Mouse (Mus musculus): ENCODE results near the gene Tfdp2.

Tfdp2 gene

GRCm38 (mm10) chr9:96230271-96230670 is 34.2 kb downstream of the Tfdp2 start:
- DNase-seq: no peak

- DNase-seq: no peak
Observed at GRCm38 (mm10) chr9:96235477-96235876, 39.4 kb downstream of the Tfdp2 start.

- DNase-seq: no peak
Observed at GRCm38 (mm10) chr9:96237391-96237790, 41.3 kb downstream of the Tfdp2 start.

GRCm38 (mm10) chr9:96238286-96238685 is 42.2 kb downstream of the Tfdp2 start:
- no peak for DNase-seq

- no peak for DNase-seq
Observed at GRCm38 (mm10) chr9:96241134-96242097, 45.3 kb downstream of the Tfdp2 start.

- no peak for DNase-seq
Observed at GRCm38 (mm10) chr9:96243915-96244314, 47.8 kb downstream of the Tfdp2 start.

- DNase-seq: no peak
Observed at GRCm38 (mm10) chr9:96254812-96255211, 58.7 kb downstream of the Tfdp2 start.

- DNase-seq: peak in 1 of 2 experiments; percentile 12
Observed at GRCm38 (mm10) chr9:96258478-96258877, 62.4 kb downstream of the Tfdp2 start.

- peak; percentile 19 to 41 for DNase-seq
Observed at GRCm38 (mm10) chr9:96259017-96259512, 63.0 kb downstream of the Tfdp2 start.

GRCm38 (mm10) chr9:96259753-96260520 is 63.9 kb downstream of the Tfdp2 start:
- peak; percentile 24 to 43 for DNase-seq

- no peak for DNase-seq
Observed at GRCm38 (mm10) chr9:96261101-96261500, 65.0 kb downstream of the Tfdp2 start.

GRCm38 (mm10) chr9:96261980-96262379 is 65.9 kb downstream of the Tfdp2 start:
- DNase-seq: no peak

- DNase-seq: no peak
Observed at GRCm38 (mm10) chr9:96266793-96267558, 70.9 kb downstream of the Tfdp2 start.

GRCm38 (mm10) chr9:96267559-96267948 is 71.5 kb downstream of the Tfdp2 start:
- no peak for DNase-seq

GRCm38 (mm10) chr9:96269726-96270125 is 73.7 kb downstream of the Tfdp2 start:
- DNase-seq: peak; percentile 30 to 67

- no peak for DNase-seq
Observed at GRCm38 (mm10) chr9:96275543-96275942, 79.5 kb downstream of the Tfdp2 start.

GRCm38 (mm10) chr9:96281497-96281896 is 85.4 kb downstream of the Tfdp2 start:
- DNase-seq: peak; percentile 29 to 33

- no peak for DNase-seq
Observed at GRCm38 (mm10) chr9:96282082-96282481, 86.0 kb downstream of the Tfdp2 start.

- DNase-seq: peak; percentile 15 to 27
Observed at GRCm38 (mm10) chr9:96284916-96285315, 88.8 kb downstream of the Tfdp2 start.

GRCm38 (mm10) chr9:96292144-96292543 is 96.1 kb downstream of the Tfdp2 start:
- DNase-seq: no peak

- no peak for DNase-seq
Observed at GRCm38 (mm10) chr9:96299324-96300008, 103.4 kb downstream of the Tfdp2 start.

GRCm38 (mm10) chr9:96308816-96309215 is 112.7 kb downstream of the Tfdp2 start:
- no peak for DNase-seq

Data from cerebellum, postnatal 14 days (tissue).